Mouse (Mus musculus) MEL (cell line): ENCODE measurements around the gene Eng. TPM values are rescaled to one million over a fixed set of nuclear protein-coding genes. Genes with fewer than 3 reads are reported as not detected.

Experiments
- DNase-seq: peaks from one replicate; pipeline ENCODE4 v3.0.0; 2011; ENCODE audit warnings: low read depth, low spot score
- H3K27ac ChIP-seq: 2 replicates; pipeline ENCODE4 v1.5.1; 2012; ENCODE audit warnings: low read depth, mild to moderate bottlenecking, control low read depth, low read length, moderate library complexity; ENCODE audit not compliant: control insufficient read depth
- H3K27me3 ChIP-seq, 2 experiments: fragments of 150-350 bp in 1 of 2; sonication (generic) in 1 of 2; 2 replicates each; pipeline ENCODE4 v1.6.1; 2012; ENCODE audit warnings: low read length in 2 of 2, mild to moderate bottlenecking in 2 of 2, improper control_type of control experiment in 1 of 2, moderate library complexity in 1 of 2; ENCODE audit not compliant: insufficient read depth in 2 of 2, control insufficient read depth in 1 of 2
- H3K36me3 ChIP-seq, 2 experiments: 2 replicates each; pipeline ENCODE4 v1.6.1; 2012 to 2014; ENCODE audit warnings: low read length in 2 of 2, improper control_type of control experiment in 1 of 2, inconsistent platforms in 1 of 2, mild to moderate bottlenecking in 1 of 2; ENCODE audit not compliant: insufficient read depth in 2 of 2, control insufficient read depth in 1 of 2
- H3K4me1 ChIP-seq, 2 experiments: fragments of 150-350 bp in 1 of 2; sonication (generic) in 1 of 2; 2 replicates each; pipeline ENCODE4 v1.6.1; 2012; ENCODE audit warnings: low read length in 2 of 2, improper control_type of control experiment in 1 of 2, mild to moderate bottlenecking in 1 of 2; ENCODE audit not compliant: insufficient read depth in 2 of 2, control insufficient read depth in 1 of 2
- H3K4me3 ChIP-seq, 2 experiments: fragments of 150-350 bp in 1 of 2; sonication (generic) in 1 of 2; 2 replicates each; pipeline ENCODE4 v1.5.1; 2012; ENCODE audit warnings: low read depth in 2 of 2, low read length in 2 of 2, mild to moderate bottlenecking in 2 of 2, moderate library complexity in 2 of 2, control low read depth in 1 of 2, improper control_type of control experiment in 1 of 2; ENCODE audit not compliant: control insufficient read depth in 1 of 2, insufficient read depth in 1 of 2
- H3K79me2 ChIP-seq: 2 replicates; pipeline ENCODE4 v1.6.1; 2012; ENCODE audit warnings: mild to moderate bottlenecking, low read length, moderate library complexity; ENCODE audit not compliant: control insufficient read depth, poor library complexity, insufficient read depth
- H3K9ac ChIP-seq: 2 replicates; pipeline ENCODE4 v1.6.1; 2012; ENCODE audit warnings: low read depth, mild to moderate bottlenecking, control low read depth, low read length, moderate library complexity; ENCODE audit not compliant: control insufficient read depth, poor library complexity, severe bottlenecking
- H3K9me3 ChIP-seq: fragments of 150-350 bp; sonication (generic); replicated peaks from 2 replicates; pipeline ENCODE4 v1.6.1; 2012; ENCODE audit warnings: mild to moderate bottlenecking, low read length, improper control_type of control experiment, moderate library complexity; ENCODE audit not compliant: insufficient read depth
- CHD2 ChIP-seq: IDR thresholded peaks from 2 replicates; pipeline ENCODE4 v1.6.1; 2011; ENCODE audit warnings: low read length, improper control_type of control experiment
- CTCF ChIP-seq, 3 experiments: IDR thresholded peaks in 2 of 3; conservative IDR thresholded peaks in 1 of 3; 2 replicates each; pipeline ENCODE4 v1.5.1; 2011 to 2012; ENCODE audit warnings: low read length in 3 of 3, low read depth in 2 of 3, mild to moderate bottlenecking in 2 of 3, improper control_type of control experiment in 1 of 3, inconsistent platforms in 1 of 3, mixed read lengths in 1 of 3, moderate library complexity in 1 of 3; ENCODE audit not compliant: control insufficient read depth in 1 of 3, insufficient read depth in 1 of 3, poor library complexity in 1 of 3, severe bottlenecking in 1 of 3
- E2F4 ChIP-seq: IDR thresholded peaks from 2 replicates; pipeline ENCODE4 v1.6.1; 2011; ENCODE audit warnings: low read depth, low read length, improper control_type of control experiment, borderline replicate concordance
- GABPA ChIP-seq: IDR thresholded peaks from 2 replicates; pipeline ENCODE4 v1.6.1; 2012; ENCODE audit warnings: low read depth, mild to moderate bottlenecking, inconsistent platforms, low read length, improper control_type of control experiment, moderate library complexity
- HCFC1 ChIP-seq: IDR thresholded peaks from 2 replicates; pipeline ENCODE4 v1.6.1; 2012; ENCODE audit warnings: low read depth, mild to moderate bottlenecking, inconsistent platforms, low read length, improper control_type of control experiment, moderate library complexity
- JUND ChIP-seq: IDR thresholded peaks from 2 replicates; pipeline ENCODE4 v1.6.1; 2011; ENCODE audit warnings: low read depth, mild to moderate bottlenecking, improper control_type of control experiment, low read length
- KAT2A ChIP-seq: conservative IDR thresholded peaks from 2 replicates; pipeline ENCODE4 v1.6.1; 2012; ENCODE audit warnings: low read depth, low read length, improper control_type of control experiment, inconsistent platforms
- MAFK ChIP-seq: IDR thresholded peaks from 2 replicates; pipeline ENCODE4 v1.6.1; 2011; ENCODE audit warnings: low read depth, mild to moderate bottlenecking, low read length, improper control_type of control experiment, borderline replicate concordance
- MAX ChIP-seq: IDR thresholded peaks from 2 replicates; pipeline ENCODE4 v1.6.1; 2011; ENCODE audit warnings: low read length, improper control_type of control experiment
- MYC ChIP-seq: IDR thresholded peaks from 2 replicates; pipeline ENCODE4 v1.6.1; 2011; ENCODE audit warnings: low read depth, mild to moderate bottlenecking, low read length, improper control_type of control experiment, moderate library complexity
- NRF1 ChIP-seq: IDR thresholded peaks from 2 replicates; pipeline ENCODE4 v1.6.1; 2014; ENCODE audit warnings: low read depth, mild to moderate bottlenecking, inconsistent platforms, low read length, improper control_type of control experiment, moderate library complexity; ENCODE audit not compliant: poor library complexity, insufficient read depth, severe bottlenecking
- POLR2A ChIP-seq, 2 experiments: IDR thresholded peaks; 2 replicates each; pipeline ENCODE4 v1.6.1; 2011 to 2012; ENCODE audit warnings: low read length in 2 of 2, mild to moderate bottlenecking in 2 of 2, control low read depth in 1 of 2, improper control_type of control experiment in 1 of 2, low read depth in 1 of 2, moderate library complexity in 1 of 2; ENCODE audit not compliant: control insufficient read depth in 1 of 2, insufficient read depth in 1 of 2, poor library complexity in 1 of 2
- POLR2AphosphoS2 ChIP-seq: IDR thresholded peaks from 2 replicates; pipeline ENCODE4 v1.6.1; 2011; ENCODE audit warnings: low read length, improper control_type of control experiment
- POLR2AphosphoS5 ChIP-seq: IDR thresholded peaks from 2 replicates; pipeline ENCODE4 v1.6.1; 2012; ENCODE audit warnings: low read depth, borderline replicate concordance, mild to moderate bottlenecking, inconsistent platforms, low read length, moderate library complexity, mixed read lengths
- RAD21 ChIP-seq: IDR thresholded peaks from 2 replicates; pipeline ENCODE4 v1.6.1; 2011; ENCODE audit warnings: mild to moderate bottlenecking, low read depth, low read length, improper control_type of control experiment
- RCOR1 ChIP-seq: IDR thresholded peaks from 2 replicates; pipeline ENCODE4 v1.6.1; 2012; ENCODE audit warnings: low read depth, mild to moderate bottlenecking, inconsistent platforms, low read length, improper control_type of control experiment
- SIN3A ChIP-seq: IDR thresholded peaks from 2 replicates; pipeline ENCODE4 v1.6.1; 2012; ENCODE audit warnings: low read length, improper control_type of control experiment, inconsistent platforms
- SMC3 ChIP-seq: IDR thresholded peaks from 2 replicates; pipeline ENCODE4 v1.6.1; 2011; ENCODE audit warnings: low read depth, low read length, improper control_type of control experiment
- TAL1 ChIP-seq: IDR thresholded peaks from 2 replicates; pipeline ENCODE4 v1.6.1; 2012; ENCODE audit warnings: mild to moderate bottlenecking, inconsistent platforms, low read length, moderate library complexity, mixed read lengths
- ZKSCAN1 ChIP-seq: IDR thresholded peaks from 2 replicates; pipeline ENCODE4 v1.6.1; 2012; ENCODE audit warnings: low read depth, mild to moderate bottlenecking, inconsistent platforms, low read length, improper control_type of control experiment, moderate library complexity
- polyA plus RNA-seq, 2 experiments: library from polyadenylated mRNA; stranded (reverse) in 1 of 2; unstranded in 1 of 2; fragments of >175 nt in 1 of 2; fragments of >200 nt in 1 of 2; gene quantifications; 2 replicates each; pipeline versions ENCODE4 v1.2.1 to v1.2.4; 2012; ENCODE audit warnings: low replicate concordance in 2 of 2, low read depth in 1 of 2; ENCODE audit not compliant: insufficient read length in 2 of 2, insufficient read depth in 1 of 2, missing spikeins in 1 of 2
- total RNA-seq: library from RNA; depleted of rRNA; stranded (reverse); fragments of 300-350 nt; gene quantifications from 2 replicates; pipeline ENCODE4 v1.2.3, GENCODE M21; 2012

Gene Eng
- total and polyA plus RNA-seq, 3 experiments = 0.73 to 1.0 TPM; not detected in 1

- Histone ChIP-seq H3K36me3 (peaks cover 0 to 2% of the 10 kb centered on the region in 2 experiments; a peak in 2 of 4 replicates), H3K4me3 (no peak overlapping the region), H3K27me3 (no peaks in the 10 kb centered on the region), H3K27ac (no peak overlapping the region), H3K79me2 (peaks cover 2% of the 10 kb centered on the region; the same call in 1 of the 2 replicates), H3K9ac (peak overlapping the region; percentile 14; the same call in 1 of the 2 replicates), H3K9me3 (no peaks in the 10 kb centered on the region), H3K4me1 (peaks cover 0 to 7% of the 10 kb centered on the region in 2 experiments)
- TF ChIP-seq POLR2AphosphoS5 (no peak), MAFK (no peak), JUND (no peak), GABPA (no peak), RAD21 (no peak), CTCF (IDR thresholded peaks at IDR 0.05 in 2 of 3, conservative IDR thresholded peaks at IDR 0.05 in 1 of 3; ENCODE audit: control insufficient read depth in 1 of 3, insufficient read depth in 1 of 3, low read depth in 2 of 3, low read length in 3 of 3, poor library complexity in 1 of 3, severe bottlenecking in 1 of 3) (peak; percentile 49 to 71 (median 51); a peak in 5 of 6 replicates), ZKSCAN1 (no peak), MAX (0 out of 2 replicates have a peak, but pooled peaks have one; percentile 45), NRF1 (0 out of 2 replicates have a peak, but pooled peaks have one; percentile 8), POLR2A (IDR thresholded peaks at IDR 0.05; ENCODE audit: control insufficient read depth in 1 of 2, insufficient read depth in 1 of 2, low read depth in 1 of 2, low read length in 2 of 2, poor library complexity in 1 of 2) (no peak), SMC3 (peak; percentile 39)
- peak; percentile 76 for DNase-seq
Measured at GRCm38 (mm10) chr2:32602600-32603054, 43.8 kb upstream of the Eng start.

- no peak for TF ChIP-seq TAL1
- TF ChIP-seq POLR2AphosphoS2 = no peak
- no peak for TF ChIP-seq E2F4
- no peak for TF ChIP-seq KAT2A
- no peak for TF ChIP-seq RAD21
- TF ChIP-seq CHD2 = no peak
- no peak for TF ChIP-seq HCFC1
- no peak for TF ChIP-seq CTCF (IDR thresholded peaks at IDR 0.05 in 2 of 3, conservative IDR thresholded peaks at IDR 0.05 in 1 of 3; ENCODE audit: control insufficient read depth in 1 of 3, insufficient read depth in 1 of 3, low read depth in 2 of 3, low read length in 3 of 3, poor library complexity in 1 of 3, severe bottlenecking in 1 of 3)
- no peak for TF ChIP-seq MYC
- TF ChIP-seq RCOR1 = no peak
- TF ChIP-seq SIN3A = no peak
- Histone ChIP-seq H3K4me1 (peaks cover 0 to 20% of the 10 kb centered on the region in 2 experiments), H3K4me3 (no peak overlapping the region), H3K79me2 (peaks cover 2% of the 10 kb centered on the region; the same call in 1 of the 2 replicates), H3K36me3 (no peaks in the 10 kb centered on the region; a peak in 1 of 4 replicates), H3K9ac (no peak overlapping the region), H3K27ac (no peak overlapping the region), H3K27me3 (no peaks in the 10 kb centered on the region), H3K9me3 (no peaks in the 10 kb centered on the region)
- DNase-seq = no peak
Measured at GRCm38 (mm10) chr2:32604631-32605030, 41.8 kb upstream of the Eng start.
